In the genomic region with DNA sequence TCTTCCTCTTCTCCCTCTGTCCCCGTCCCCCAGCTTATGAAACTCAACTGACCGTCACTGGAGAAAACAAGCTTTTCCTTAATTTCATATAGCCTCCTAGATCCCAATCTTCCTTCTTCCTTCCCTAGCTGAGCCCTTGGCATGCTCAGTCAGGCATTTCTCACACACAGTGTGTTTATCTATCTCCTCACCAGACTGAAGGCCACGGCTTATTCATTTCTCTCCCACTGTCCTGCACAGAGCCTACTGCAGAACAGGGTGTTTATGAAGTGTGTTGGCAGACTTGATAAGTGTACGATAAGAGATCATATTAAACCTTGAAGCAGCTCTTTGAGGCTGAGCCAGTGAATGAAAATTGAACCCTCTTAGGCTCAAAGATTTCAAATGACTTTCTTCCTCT, we compare ENCODE assay signal across 27 mouse cellular contexts. TPM values are rescaled to one million over a fixed set of nuclear protein-coding genes. Genes with fewer than 3 reads are reported as not detected.
"Had no signal": no experiment of that assay in that cellular context is flagged by ENCODE, and none has a peak within 500 bp of the region (broad histone marks: within the 10 kb centered on the region; RNA-seq: fewer than 3 reads in every experiment).

No protein-coding gene starts in this region.

- H3K4me1 ChIP-seq: limb, embryonic 13.5 days; midbrain, embryonic 10.5 days; neural tube, embryonic 15.5 days had no signal

- ATAC-seq: hindbrain, postnatal 0 days had no signal

- DNase-seq: kidney, adult 11 months; kidney, postnatal 10 days; kidney, postnatal 4 days; left cerebral cortex, postnatal 4 days; midbrain, embryonic 14.5 days; right cerebral cortex, adult 18-20 months; right cerebral cortex, postnatal 25 days; thymus, adult 2 months; thymus, postnatal 25 days had no signal

- H3K4me3 ChIP-seq: limb, embryonic 13.5 days; lung, embryonic 15.5 days; midbrain, embryonic 10.5 days; myocyte; neural tube, embryonic 15.5 days had no signal

- H3K4me2 ChIP-seq: limb, embryonic 13.5 days; lung, embryonic 15.5 days; neural tube, embryonic 15.5 days had no signal

- H3K36me3 ChIP-seq: limb, embryonic 13.5 days; neural tube, embryonic 15.5 days had no signal

- H3K9ac ChIP-seq: limb, embryonic 13.5 days; liver, embryonic 14.5 days; lung, embryonic 15.5 days; neural tube, embryonic 15.5 days had no signal

- H3K27me3 ChIP-seq: limb, embryonic 13.5 days; lung, embryonic 15.5 days; neural tube, embryonic 15.5 days had no signal

- H3K9me3 ChIP-seq: limb, embryonic 13.5 days; lung, embryonic 15.5 days; midbrain, embryonic 10.5 days; neural tube, embryonic 15.5 days had no signal

- H3K27ac ChIP-seq: hindbrain, postnatal 0 days; limb, embryonic 13.5 days; liver, embryonic 14.5 days; lung, embryonic 15.5 days; midbrain, embryonic 10.5 days; neural tube, embryonic 15.5 days had no signal

RNA-seq across cellular contexts. Expression of a gene that starts 0.7 kb away (rescaled TPM):
- total RNA-seq: hindbrain, postnatal 0 days; layer of hippocampus, adult 8-10 months; layer of hippocampus, postnatal 14 days; left cerebral cortex, adult 18-20 months; left cerebral cortex, postnatal 10 days; left cerebral cortex, postnatal 4 days; liver, adult 2 months had no signal
- polyA plus RNA-seq: liver, adult 2 months; myocyte; small intestine, adult 2 months; thymus, adult 2 months; urinary bladder, adult 2 months had no signal

RNA-seq across cellular contexts. Expression of a gene that starts 7.3 kb away (rescaled TPM):
- total RNA-seq: hindbrain, postnatal 0 days; layer of hippocampus, adult 8-10 months; layer of hippocampus, postnatal 14 days; left cerebral cortex, adult 18-20 months; left cerebral cortex, postnatal 10 days; left cerebral cortex, postnatal 4 days; liver, adult 2 months had no signal
- polyA plus RNA-seq: kidney, embryonic 14.5 days; liver, adult 2 months; myocyte; small intestine, adult 2 months; thymus, adult 2 months; urinary bladder, adult 2 months had no signal

RNA-seq across cellular contexts. Expression of a gene that starts 18.6 kb away (rescaled TPM):
- total RNA-seq: hindbrain, postnatal 0 days; layer of hippocampus, adult 8-10 months; layer of hippocampus, postnatal 14 days; left cerebral cortex, adult 18-20 months; left cerebral cortex, postnatal 10 days; left cerebral cortex, postnatal 4 days; liver, adult 2 months had no signal
- polyA plus RNA-seq: kidney, embryonic 14.5 days; limb, embryonic 13.5 days; liver, adult 2 months; liver, embryonic 14.5 days; lung, embryonic 15.5 days; myocyte; small intestine, adult 2 months; thymus, adult 2 months; urinary bladder, adult 2 months had no signal

RNA-seq across cellular contexts. Expression of a gene that starts 53.7 kb away (rescaled TPM):
- total RNA-seq: hindbrain, postnatal 0 days; layer of hippocampus, adult 8-10 months; layer of hippocampus, postnatal 14 days; left cerebral cortex, adult 18-20 months; left cerebral cortex, postnatal 10 days; left cerebral cortex, postnatal 4 days; liver, adult 2 months had no signal
- polyA plus RNA-seq: hindbrain, postnatal 0 days; intestine, embryonic 14.5 days; kidney, embryonic 14.5 days; limb, embryonic 13.5 days; liver, adult 2 months; liver, embryonic 14.5 days; lung, embryonic 15.5 days; midbrain, embryonic 10.5 days; midbrain, embryonic 14.5 days; myocyte; neural tube, embryonic 11.5 days; neural tube, embryonic 15.5 days; small intestine, adult 2 months; stomach, embryonic 16.5 days; thymus, adult 2 months; urinary bladder, adult 2 months had no signal
